Mouse (Mus musculus): Measurements from ENCODE around the gene Edem1.

DNA sequence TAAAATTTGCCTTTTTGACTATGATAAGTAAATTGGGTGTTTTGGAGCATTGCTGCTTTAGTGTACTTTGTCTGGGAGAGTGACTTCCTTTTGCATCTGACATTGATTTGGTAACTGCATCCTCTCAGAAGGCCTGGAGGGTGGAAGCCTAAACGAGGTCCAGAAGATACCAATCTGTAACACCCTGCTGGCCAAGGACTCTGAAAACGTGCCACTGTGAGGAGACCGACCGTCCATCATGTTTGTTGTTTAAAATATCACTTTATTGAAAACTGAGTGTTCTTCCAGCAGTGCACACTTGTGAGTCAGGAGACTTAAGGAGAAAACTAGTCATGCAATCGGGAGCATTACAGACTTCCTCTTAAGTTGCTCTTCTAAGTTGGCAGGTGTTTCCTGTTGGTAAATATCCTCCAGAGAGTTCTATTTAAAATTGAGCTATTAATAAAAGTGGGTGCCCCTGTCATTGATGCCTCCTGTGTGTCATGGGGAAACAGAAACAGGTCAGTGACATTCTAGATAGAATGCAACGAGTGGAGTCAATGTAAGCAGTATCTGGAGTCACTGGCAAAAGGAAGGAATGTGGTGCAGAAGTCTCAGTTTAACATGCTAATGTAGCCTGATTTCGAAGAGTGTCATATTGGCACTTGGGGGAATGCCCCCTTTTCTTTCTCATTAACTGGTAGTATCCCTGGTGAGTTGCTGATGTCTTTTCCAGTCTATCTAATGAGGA lies 3.5 kb upstream of the Edem1 start:
- TF ChIP-seq CTCF (IDR thresholded peaks at IDR 0.05; ENCODE audit: control insufficient read depth, insufficient read depth, insufficient read length): no peak
- TF ChIP-seq FOSL1 (IDR thresholded peaks at IDR 0.05; ENCODE audit: insufficient read depth, low read length, poor library complexity, severe bottlenecking): no peak
- no peak for TF ChIP-seq MYOG (IDR thresholded peaks at IDR 0.05; ENCODE audit: control insufficient read depth, extremely low read depth, insufficient read length)
- TF ChIP-seq CEBPB (IDR thresholded peaks at IDR 0.05; ENCODE audit: low read depth): no peak
- no peak for TF ChIP-seq MAX (IDR thresholded peaks at IDR 0.05)
- no peak for TF ChIP-seq MYOD1 (IDR thresholded peaks at IDR 0.05; ENCODE audit: control insufficient read depth, insufficient read length, low read depth)
